Mouse (Mus musculus) liver, embryonic 14.5 days (tissue): ENCODE data around the gene Stxbp3.

Experiments
- CTCF ChIP-seq: IDR thresholded peaks from 2 replicates; pipeline ENCODE4 v1.5.1; 2016; ENCODE audit warnings: antibody characterized with exemption, low read depth, control low read depth
- EP300 ChIP-seq: IDR thresholded peaks from 2 replicates; pipeline ENCODE4 v1.6.1; 2016; ENCODE audit warnings: antibody characterized with exemption, low read depth

DNA sequence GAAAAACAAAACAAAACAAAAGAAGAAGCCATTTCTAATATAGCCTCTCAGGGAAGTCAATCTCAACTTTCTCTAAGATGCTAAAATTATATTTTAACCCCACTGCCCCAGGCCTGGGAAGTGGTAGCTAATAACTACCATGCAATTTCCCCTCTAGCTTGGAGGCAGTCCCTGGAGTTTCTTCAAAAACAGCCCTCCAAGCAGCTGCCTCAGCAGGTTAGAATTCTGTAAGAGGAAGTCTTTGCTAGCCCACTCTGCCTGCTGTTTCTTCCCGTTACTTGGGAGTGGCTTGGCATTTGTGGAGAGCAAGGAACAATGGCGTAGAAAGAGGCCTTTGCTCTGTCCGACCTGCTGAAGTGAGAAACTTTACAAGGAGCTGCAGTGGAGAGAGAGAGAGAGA lies 24.8 kb upstream of the Stxbp3 start:
- no peak for TF ChIP-seq CTCF
- no peak for TF ChIP-seq EP300
